Mouse (Mus musculus) embryonic facial prominence, embryonic 14.5 days (tissue): Measurements from ENCODE around the gene Telo2. TPM values are rescaled to one million over a fixed set of nuclear protein-coding genes. Genes with fewer than 3 reads are reported as not detected.

Experiments used
- ATAC-seq: fragments of 200-750 bp; cut with Nextera tagmentation; 2 replicates; pipeline ENCODE4 v1.8.0; 2017; ENCODE audit warnings: low read depth, moderate number of reproducible peaks, moderate TSS enrichment
- DNase-seq: peaks from one replicate; pipeline ENCODE4 v3.0.0-alpha.2; 2015; ENCODE audit warnings: low spot score
- H3K27ac ChIP-seq: fragments of 300-500 bp; sonication (generic); replicated peaks from 2 replicates; pipeline ENCODE4 v1.5.1; 2014; ENCODE audit warnings: low read depth, mild to moderate bottlenecking, low read length, moderate library complexity
- H3K27me3 ChIP-seq: fragments of 300-500 bp; sonication (generic); replicated peaks from 2 replicates; pipeline ENCODE4 v1.6.1; 2014; ENCODE audit warnings: low read length; ENCODE audit not compliant: control insufficient read depth, insufficient read depth
- H3K36me3 ChIP-seq: fragments of 300-500 bp; sonication (generic); 2 replicates; pipeline ENCODE4 v1.6.1; 2014; ENCODE audit warnings: low read length, mixed read lengths; ENCODE audit not compliant: control insufficient read depth, insufficient read depth
- H3K4me1 ChIP-seq: fragments of 300-500 bp; sonication (generic); 2 replicates; pipeline ENCODE4 v1.6.1; 2014; ENCODE audit warnings: antibody characterized with exemption, low read length; ENCODE audit not compliant: control insufficient read depth, insufficient read depth
- H3K4me2 ChIP-seq: fragments of 300-500 bp; sonication (generic); 2 replicates; pipeline ENCODE4 v1.6.1; 2014; ENCODE audit warnings: low read depth, mild to moderate bottlenecking, low read length, moderate library complexity, mixed read lengths
- H3K4me3 ChIP-seq: fragments of 300-500 bp; sonication (generic); 2 replicates; pipeline ENCODE4 v1.5.1; 2014; ENCODE audit warnings: low read depth, mild to moderate bottlenecking, low read length
- H3K9ac ChIP-seq: fragments of 300-500 bp; sonication (generic); 2 replicates; pipeline ENCODE4 v1.6.1; 2014; ENCODE audit warnings: low read depth, mild to moderate bottlenecking, low read length, moderate library complexity, mixed read lengths
- H3K9me3 ChIP-seq: fragments of 300-500 bp; sonication (generic); 2 replicates; pipeline ENCODE4 v1.6.1; 2016; ENCODE audit warnings: low read length; ENCODE audit not compliant: control insufficient read depth
- WGBS: fragments of 180-500 bp; shearing (Covaris S2); extraction: QIAGEN DNeasy Blood & Tissue Kit; methylation state at CpG from one replicate; pipeline ENCODE4 v1.1.7; 2014; 5-methylcytosine and 5-hydroxymethylcytosine counted together
- polyA plus RNA-seq: library from polyadenylated mRNA; unstranded; fragments of >200 nt; fragmentation: Nextera tagmentation; extraction: Ambion mirVana; gene quantifications from 2 replicates; pipeline ENCODE4 v1.2.1, GENCODE M21; 2014

Gene Telo2
- polyA plus RNA-seq, result 24.8 and 37.2 TPM in 2 replicates

DNA sequence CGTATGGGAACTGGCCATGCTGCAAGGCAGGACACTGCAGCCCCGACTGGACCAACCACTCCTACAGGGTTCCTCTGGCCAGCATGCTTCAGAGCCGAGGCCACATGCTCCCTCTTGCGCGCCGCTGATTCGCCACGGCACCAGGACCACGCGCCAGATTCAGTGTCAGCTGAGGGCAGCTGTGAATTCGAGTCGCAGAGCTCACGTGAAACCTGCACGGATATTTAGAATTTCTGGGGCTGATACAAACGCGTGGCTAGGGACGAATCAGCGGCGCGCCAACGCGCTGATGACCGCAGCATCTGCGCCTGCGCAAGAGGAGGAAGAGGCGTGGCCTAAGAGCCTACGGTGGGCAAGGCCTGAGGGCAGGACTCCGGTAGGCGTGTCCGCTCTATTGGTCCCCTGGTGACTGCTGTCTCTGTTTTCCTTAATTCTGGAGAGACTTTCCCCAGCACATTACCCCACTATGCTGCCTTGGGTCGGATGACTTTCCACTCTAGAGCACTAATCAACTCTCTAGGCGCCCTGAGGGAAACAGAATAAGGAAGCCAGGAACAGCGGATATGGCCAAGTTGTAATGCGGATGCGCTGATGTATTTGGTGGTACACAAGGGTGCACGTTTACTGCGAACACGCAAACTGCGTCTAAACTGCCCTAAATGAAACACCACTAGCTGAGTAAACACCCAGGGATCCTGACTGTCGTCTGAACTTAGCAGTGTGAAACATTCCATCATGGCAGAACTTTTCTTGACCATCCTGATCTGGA lies at the start of gene Telo2:
Gene Telo2 (minus strand): TSS at position 304 of the 769 bp plus-strand sequence.
- H3K9me3 ChIP-seq, result no peaks in the 10 kb centered on the region
- H3K27me3 ChIP-seq, result no peaks in the 10 kb centered on the region
- H3K4me3 ChIP-seq, result peak within 1 kb of the TSS; percentile 70
- WGBS, result 6% methylated on average over 30 of the region's 40 CpGs
- H3K36me3 ChIP-seq, result 0 out of 2 replicates have a peak, but pooled peaks cover 16% of the 10 kb centered on the region
- ATAC-seq, result peak; percentile 93
- H3K4me2 ChIP-seq, result peak within 1 kb of the TSS; percentile 95
- peak; percentile 96 for DNase-seq
- peaks cover 5% of the 10 kb centered on the region for H3K4me1 ChIP-seq
- peak within 1 kb of the TSS; percentile 80 for H3K9ac ChIP-seq
- peak within 1 kb of the TSS; percentile 94 for H3K27ac ChIP-seq

DNA sequence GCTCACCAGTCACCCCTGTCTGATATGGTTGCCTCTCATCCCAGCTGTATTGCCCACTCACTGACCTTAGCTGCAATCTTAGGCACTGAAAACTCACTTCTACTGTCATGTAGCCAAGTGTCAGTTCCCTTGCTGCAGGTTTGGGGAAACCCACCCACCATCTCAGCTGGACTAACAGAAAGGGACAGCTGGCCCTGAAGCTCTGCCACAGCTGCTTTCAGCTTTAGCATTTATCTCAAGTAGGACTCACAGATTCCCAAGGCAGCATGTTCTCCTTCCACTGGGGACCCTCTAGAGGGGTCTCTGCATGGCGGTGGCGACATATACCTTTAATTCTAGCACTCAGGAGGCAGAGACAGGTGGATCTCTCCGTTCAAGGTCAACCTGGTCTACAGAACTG lies 49.0 kb upstream of the Telo2 start:
- ATAC-seq, result no peak
- no peaks in the 10 kb centered on the region for H3K4me1 ChIP-seq
- H3K36me3 ChIP-seq, result peaks cover 25% of the 10 kb centered on the region; the same call in 1 of the 2 replicates
- H3K4me2 ChIP-seq, result no peak overlapping the region
- no peak overlapping the region for H3K9ac ChIP-seq
- no peaks in the 10 kb centered on the region for H3K9me3 ChIP-seq
- H3K27me3 ChIP-seq, result no peaks in the 10 kb centered on the region
- H3K4me3 ChIP-seq, result no peak overlapping the region
- DNase-seq, result peak; percentile 35
- no peak overlapping the region; the same call in 1 of the 2 replicates for H3K27ac ChIP-seq
- WGBS, result 81% methylated on average over 3 of the region's 3 CpGs

GRCm38 (mm10) chr17:25163387-25163786 lies 47.6 kb upstream of the Telo2 start:
- peaks cover 34% of the 10 kb centered on the region; the same call in 1 of the 2 replicates for H3K36me3 ChIP-seq
- no peak overlapping the region for H3K4me2 ChIP-seq
- no peak overlapping the region for H3K4me3 ChIP-seq
- no peaks in the 10 kb centered on the region for H3K4me1 ChIP-seq
- H3K9ac ChIP-seq, result no peak overlapping the region
- no peak for DNase-seq
- H3K27ac ChIP-seq, result no peak overlapping the region
- no peaks in the 10 kb centered on the region for H3K27me3 ChIP-seq
- no peak for ATAC-seq
- H3K9me3 ChIP-seq, result no peaks in the 10 kb centered on the region
- 74% methylated on average over 7 of the region's 7 CpGs for WGBS

GRCm38 (mm10) chr17:25162161-25162560 lies 46.4 kb upstream of the Telo2 start, which contains the start of gene Ccdc154:
TSS of gene Ccdc154 (plus strand) at chr17:25162461.
- Histone ChIP-seq H3K27ac (no peak within 1 kb of the TSS), H3K36me3 (peaks cover 46% of the 10 kb centered on the region; the same call in 1 of the 2 replicates), H3K27me3 (no peaks in the 10 kb centered on the region), H3K4me3 (no peak within 1 kb of the TSS), H3K4me2 (no peak within 1 kb of the TSS), H3K4me1 (no peaks in the 10 kb centered on the region), H3K9ac (peak within 1 kb of the TSS; percentile 14; the same call in 1 of the 2 replicates), H3K9me3 (no peaks in the 10 kb centered on the region)
- 100% methylated on average over 1 of the region's 1 CpGs for WGBS
- DNase-seq (no peak), ATAC-seq (no peak)

DNA sequence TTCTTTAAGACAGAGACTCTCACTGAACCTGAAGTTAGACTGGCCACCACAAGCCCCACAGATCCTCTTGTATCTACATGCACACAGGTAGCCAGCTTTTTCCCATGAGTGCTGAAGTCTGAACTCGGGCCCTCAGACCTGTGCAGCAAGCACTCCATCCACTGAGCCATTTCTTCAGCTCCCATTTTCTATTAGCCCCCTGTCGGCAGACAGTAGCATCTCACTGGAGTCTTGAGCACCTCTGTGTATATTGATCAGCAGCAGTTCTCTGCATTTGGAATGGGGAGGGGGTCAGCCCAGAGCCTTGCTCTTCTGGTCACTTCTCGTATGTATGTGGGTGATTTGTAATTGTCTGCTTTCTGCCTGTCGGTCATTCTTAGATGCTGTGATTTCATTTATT lies 24.2 kb upstream of the Telo2 start:
- Histone ChIP-seq H3K27me3 (no peaks in the 10 kb centered on the region), H3K27ac (no peak overlapping the region), H3K4me1 (no peaks in the 10 kb centered on the region), H3K9me3 (no peaks in the 10 kb centered on the region), H3K4me2 (no peak overlapping the region), H3K4me3 (no peak overlapping the region), H3K36me3 (0 out of 2 replicates have a peak, but pooled peaks cover 8% of the 10 kb centered on the region), H3K9ac (no peak overlapping the region)
- no peak for ATAC-seq
- WGBS, result 72% methylated on average over 4 of the region's 4 CpGs
- DNase-seq, result no peak

DNA sequence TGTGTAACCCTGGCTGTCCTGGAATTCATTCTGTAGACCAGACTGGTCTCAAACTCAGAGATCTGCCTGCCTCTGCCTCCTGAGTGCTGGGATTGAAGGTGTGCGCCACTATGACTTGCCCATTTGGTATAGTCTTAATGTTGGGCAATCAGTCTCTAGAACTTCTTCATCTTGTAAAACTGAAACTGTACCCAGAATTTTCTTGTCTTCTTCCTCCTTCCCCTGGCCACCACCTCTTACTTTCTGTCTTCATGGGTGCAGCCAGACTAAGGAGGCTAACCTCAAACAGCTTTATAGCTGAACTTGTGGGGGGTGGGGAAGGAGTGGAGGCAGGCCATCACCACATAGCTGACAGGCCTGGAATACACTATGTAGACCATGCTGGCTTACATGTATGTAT lies 23.0 kb upstream of the Telo2 start:
- no peak for DNase-seq
- Histone ChIP-seq H3K4me2 (no peak overlapping the region), H3K9ac (no peak overlapping the region), H3K4me3 (no peak overlapping the region), H3K9me3 (no peaks in the 10 kb centered on the region), H3K36me3 (0 out of 2 replicates have a peak, but pooled peaks cover 6% of the 10 kb centered on the region), H3K4me1 (peaks cover 8% of the 10 kb centered on the region), H3K27ac (no peak overlapping the region), H3K27me3 (no peaks in the 10 kb centered on the region)
- WGBS, result 90% methylated on average over 1 of the region's 1 CpGs
- ATAC-seq, result no peak

GRCm38 (mm10) chr17:25135622-25136021 lies 19.9 kb upstream of the Telo2 start:
- Histone ChIP-seq H3K36me3 (0 out of 2 replicates have a peak, but pooled peaks cover 6% of the 10 kb centered on the region), H3K4me2 (no peak overlapping the region), H3K27me3 (no peaks in the 10 kb centered on the region), H3K9me3 (no peaks in the 10 kb centered on the region), H3K27ac (no peak overlapping the region), H3K4me3 (no peak overlapping the region), H3K4me1 (peaks cover 8% of the 10 kb centered on the region), H3K9ac (no peak overlapping the region)
- DNase-seq (no peak), ATAC-seq (no peak)
- 85% methylated on average over 6 of the region's 6 CpGs for WGBS

- under 1% methylated on average over 36 of the region's 40 CpGs for WGBS
- DNase-seq, result peak; percentile 98
- H3K4me3 ChIP-seq, result peak within 1 kb of the TSS; percentile 80
- peak; percentile 96 for ATAC-seq
- peak within 1 kb of the TSS; percentile 84 for H3K9ac ChIP-seq
- H3K9me3 ChIP-seq, result no peaks in the 10 kb centered on the region
- no peak within 1 kb of the TSS for H3K27ac ChIP-seq
- peak within 1 kb of the TSS; percentile 90 for H3K4me2 ChIP-seq
- peaks cover 8% of the 10 kb centered on the region for H3K4me1 ChIP-seq
- 0 out of 2 replicates have a peak, but pooled peaks cover 6% of the 10 kb centered on the region for H3K36me3 ChIP-seq
- H3K27me3 ChIP-seq, result no peaks in the 10 kb centered on the region
Measured at GRCm38 (mm10) chr17:25133275-25133698, 17.5 kb upstream of the Telo2 start, which contains the start of gene Clcn7. TSS of gene Clcn7 (plus strand) at chr17:25133391.
